Mouse (Mus musculus): Measurements from ENCODE around the gene Rnf43. TPM values are rescaled to one million over a fixed set of nuclear protein-coding genes. Genes with fewer than 3 reads are reported as not detected.

Rnf43 gene
- polyA plus RNA-seq, 2 experiments: 4.7 to 6.5 TPM

DNA sequence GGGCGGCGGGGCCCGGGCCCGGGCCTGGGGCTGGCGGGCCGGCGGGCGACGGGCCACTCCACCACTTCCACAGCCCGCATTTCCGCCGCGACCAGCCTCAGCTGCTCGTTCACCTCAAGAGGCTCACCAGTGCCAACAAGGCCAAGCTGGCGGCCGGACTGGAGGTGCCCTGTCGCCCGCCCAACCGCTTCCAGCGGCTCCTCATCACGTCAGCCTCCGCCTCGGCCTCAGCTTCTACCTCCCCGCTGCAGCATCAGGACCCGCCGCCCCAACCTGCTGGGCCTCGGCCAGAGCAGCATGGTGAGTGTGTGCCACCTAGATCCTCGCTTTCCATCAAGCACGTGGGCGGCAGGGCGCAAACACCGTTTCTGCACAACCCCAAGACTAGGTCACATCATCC, 44.9 kb upstream of the Rnf43 start:
- Histone ChIP-seq H3K9me3 (ENCODE audit: control insufficient read depth, low read length) (no peaks in the 10 kb centered on the region), H3K36me3 (ENCODE audit: control insufficient read depth, insufficient read depth, low read length) (peaks cover 68% of the 10 kb centered on the region), H3K4me3 (replicated peaks; ENCODE audit: low read length) (no peak overlapping the region), H3K27ac (replicated peaks; ENCODE audit: low read depth, low read length) (no peak overlapping the region), H3K27me3 (ENCODE audit: control insufficient read depth, insufficient read depth, low read length) (no peaks in the 10 kb centered on the region), H3K4me2 (replicated peaks; ENCODE audit: low read depth, low read length, severe bottlenecking) (no peak overlapping the region), H3K4me1 (ENCODE audit: control insufficient read depth, insufficient read depth, low read length) (no peaks in the 10 kb centered on the region), H3K9ac (ENCODE audit: low read depth, low read length, severe bottlenecking) (no peak overlapping the region)
- no peak for TF ChIP-seq POLR2A (IDR thresholded peaks at IDR 0.05; ENCODE audit: borderline replicate concordance, extremely low read depth, insufficient read depth, insufficient read length)
- DNase-seq (ENCODE audit: low spot score): no peak
- 93% methylated on average over 25 of the region's 32 CpGs for WGBS
- no peak for ATAC-seq (ENCODE audit: low FRiP score, low read depth)

DNA sequence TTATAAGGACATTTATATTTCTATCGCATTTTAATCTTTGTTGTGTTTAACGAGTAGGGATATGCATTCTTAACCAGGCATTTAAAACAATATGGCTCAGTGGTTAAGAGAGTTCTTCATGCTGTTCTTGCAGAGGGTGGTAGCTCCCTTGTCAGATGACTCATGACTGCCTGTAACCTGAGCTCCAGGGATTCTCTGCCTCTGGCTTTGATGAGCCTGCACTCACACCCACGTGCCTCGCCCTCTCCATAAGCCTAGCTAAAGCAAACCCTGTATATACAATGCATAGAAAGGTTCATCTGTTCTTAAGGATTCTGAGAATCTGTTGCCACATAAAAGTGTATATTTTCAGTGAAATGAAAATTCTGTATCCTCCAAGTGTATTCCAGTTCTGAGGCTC, 39.4 kb upstream of the Rnf43 start:
- no peaks in the 10 kb centered on the region for H3K27me3 ChIP-seq (ENCODE audit: control insufficient read depth, insufficient read depth, low read length)
- TF ChIP-seq POLR2A (IDR thresholded peaks at IDR 0.05; ENCODE audit: borderline replicate concordance, extremely low read depth, insufficient read depth, insufficient read length): no peak
- no peak for ATAC-seq (ENCODE audit: low FRiP score, low read depth)
- 63% methylated on average over 4 of the region's 4 CpGs for WGBS
- H3K4me1 ChIP-seq (ENCODE audit: control insufficient read depth, insufficient read depth, low read length): no peaks in the 10 kb centered on the region
- DNase-seq (ENCODE audit: low spot score): no peak
- no peak overlapping the region for H3K4me2 ChIP-seq (replicated peaks; ENCODE audit: low read depth, low read length, severe bottlenecking)
- no peak overlapping the region for H3K27ac ChIP-seq (replicated peaks; ENCODE audit: low read depth, low read length)
- H3K9ac ChIP-seq (ENCODE audit: low read depth, low read length, severe bottlenecking): no peak overlapping the region
- peaks cover 36% of the 10 kb centered on the region for H3K36me3 ChIP-seq (ENCODE audit: control insufficient read depth, insufficient read depth, low read length)
- no peak overlapping the region for H3K4me3 ChIP-seq (replicated peaks; ENCODE audit: low read length)
- H3K9me3 ChIP-seq (ENCODE audit: control insufficient read depth, low read length): no peaks in the 10 kb centered on the region

DNA sequence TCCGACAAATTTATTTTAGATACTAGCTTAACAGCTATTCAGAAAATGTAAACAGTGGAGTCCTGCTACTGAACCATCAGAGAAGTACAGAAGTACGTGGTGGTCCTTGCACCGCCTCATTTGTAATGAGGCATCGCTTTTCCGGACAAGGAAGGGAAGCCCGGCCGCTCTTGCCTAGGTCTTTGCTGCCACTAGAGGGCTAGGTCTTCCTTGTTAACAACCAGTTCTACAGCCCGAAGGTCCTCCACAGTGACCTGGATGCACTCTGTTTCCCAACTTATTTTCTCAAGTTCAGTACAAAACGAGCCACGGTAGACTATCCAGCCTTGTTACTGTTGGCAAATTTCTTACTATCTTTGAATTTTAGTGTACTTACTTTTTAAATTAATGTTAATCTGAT, 32.7 kb upstream of the Rnf43 start:
- no peak overlapping the region for H3K4me3 ChIP-seq (replicated peaks; ENCODE audit: low read length)
- no peaks in the 10 kb centered on the region for H3K4me1 ChIP-seq (ENCODE audit: control insufficient read depth, insufficient read depth, low read length)
- no peak for TF ChIP-seq POLR2A (IDR thresholded peaks at IDR 0.05; ENCODE audit: borderline replicate concordance, extremely low read depth, insufficient read depth, insufficient read length)
- H3K9ac ChIP-seq (ENCODE audit: low read depth, low read length, severe bottlenecking): no peak overlapping the region
- DNase-seq (ENCODE audit: low spot score) (peak; percentile 55), ATAC-seq (ENCODE audit: low FRiP score, low read depth) (no peak)
- 36% methylated on average over 10 of the region's 10 CpGs for WGBS
- no peak overlapping the region for H3K4me2 ChIP-seq (replicated peaks; ENCODE audit: low read depth, low read length, severe bottlenecking)
- no peaks in the 10 kb centered on the region for H3K9me3 ChIP-seq (ENCODE audit: control insufficient read depth, low read length)
- no peak overlapping the region for H3K27ac ChIP-seq (replicated peaks; ENCODE audit: low read depth, low read length)
- H3K36me3 ChIP-seq (ENCODE audit: control insufficient read depth, insufficient read depth, low read length): 0 out of 2 replicates have a peak, but pooled peaks cover 5% of the 10 kb centered on the region
- H3K27me3 ChIP-seq (ENCODE audit: control insufficient read depth, insufficient read depth, low read length): no peaks in the 10 kb centered on the region

DNA sequence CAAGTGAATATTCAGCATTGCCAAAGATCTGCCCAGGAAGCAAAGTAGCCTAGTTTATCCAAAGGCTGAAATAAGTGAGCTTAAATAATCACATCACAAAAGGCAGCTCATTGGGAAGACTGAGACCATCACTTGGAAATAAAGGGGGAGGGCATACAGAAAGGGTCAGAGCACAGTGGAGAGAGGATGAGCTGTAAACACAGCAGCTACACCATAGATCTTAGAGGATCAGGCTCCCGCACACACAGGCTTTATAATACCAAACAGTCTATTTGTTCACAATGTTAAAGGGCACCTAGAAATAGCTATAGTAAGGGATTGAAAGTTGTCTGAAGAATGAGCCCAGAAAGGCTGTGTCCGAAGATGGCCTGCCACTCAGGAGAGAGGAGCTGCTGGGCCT, 23.7 kb upstream of the Rnf43 start:
- 14% methylated on average over 2 of the region's 2 CpGs for WGBS
- H3K9me3 ChIP-seq (ENCODE audit: control insufficient read depth, low read length): no peaks in the 10 kb centered on the region
- H3K9ac ChIP-seq (ENCODE audit: low read depth, low read length, severe bottlenecking): peak overlapping the region; percentile 81
- H3K4me3 ChIP-seq (replicated peaks; ENCODE audit: low read length): peak overlapping the region; percentile 44
- H3K27ac ChIP-seq (replicated peaks; ENCODE audit: low read depth, low read length): no peak overlapping the region
- H3K36me3 ChIP-seq (ENCODE audit: control insufficient read depth, insufficient read depth, low read length): no peaks in the 10 kb centered on the region; the same call in 1 of the 2 replicates
- peak overlapping the region; percentile 75 for H3K4me2 ChIP-seq (replicated peaks; ENCODE audit: low read depth, low read length, severe bottlenecking)
- DNase-seq (ENCODE audit: low spot score) (no peak), ATAC-seq (ENCODE audit: low FRiP score, low read depth) (0 out of 2 replicates have a peak, but pooled peaks have one; percentile 12)
- 0 out of 2 replicates have a peak, but pooled peaks cover 3% of the 10 kb centered on the region for H3K4me1 ChIP-seq (ENCODE audit: control insufficient read depth, insufficient read depth, low read length)
- no peak for TF ChIP-seq POLR2A (IDR thresholded peaks at IDR 0.05; ENCODE audit: borderline replicate concordance, extremely low read depth, insufficient read depth, insufficient read length)
- H3K27me3 ChIP-seq (ENCODE audit: control insufficient read depth, insufficient read depth, low read length): no peaks in the 10 kb centered on the region

DNA sequence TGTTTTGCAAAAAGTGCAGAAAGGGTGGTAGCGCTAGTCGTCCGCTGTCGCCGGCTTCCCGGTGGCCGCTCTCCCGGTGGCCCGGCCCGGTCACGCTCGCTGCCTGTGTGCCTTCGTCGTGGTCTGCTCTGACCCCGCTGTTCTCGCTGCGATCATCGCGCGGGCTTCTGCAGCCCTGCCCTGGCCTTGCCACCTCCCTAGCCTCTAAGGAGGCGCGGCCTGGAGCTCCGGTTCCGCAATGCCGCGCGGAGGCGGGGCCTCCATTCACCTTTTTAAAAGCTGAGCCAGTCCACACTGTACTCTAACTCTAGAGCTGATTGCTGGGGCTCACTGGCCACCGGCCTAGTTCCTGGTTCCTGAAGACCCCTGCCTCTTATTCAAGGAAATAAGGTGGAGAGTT, 23.3 kb upstream of the Rnf43 start:
- 0 out of 2 replicates have a peak, but pooled peaks have one; percentile 33 for TF ChIP-seq POLR2A (IDR thresholded peaks at IDR 0.05; ENCODE audit: borderline replicate concordance, extremely low read depth, insufficient read depth, insufficient read length)
- 0 out of 2 replicates have a peak, but pooled peaks cover 3% of the 10 kb centered on the region for H3K4me1 ChIP-seq (ENCODE audit: control insufficient read depth, insufficient read depth, low read length)
- H3K36me3 ChIP-seq (ENCODE audit: control insufficient read depth, insufficient read depth, low read length): no peaks in the 10 kb centered on the region; the same call in 1 of the 2 replicates
- H3K4me2 ChIP-seq (replicated peaks; ENCODE audit: low read depth, low read length, severe bottlenecking): peak overlapping the region; percentile 75
- WGBS: 1% methylated on average over 29 of the region's 29 CpGs
- no peak overlapping the region for H3K27ac ChIP-seq (replicated peaks; ENCODE audit: low read depth, low read length)
- ATAC-seq (ENCODE audit: low FRiP score, low read depth): peak; percentile 75
- no peaks in the 10 kb centered on the region for H3K27me3 ChIP-seq (ENCODE audit: control insufficient read depth, insufficient read depth, low read length)
- peak; percentile 38 for DNase-seq (ENCODE audit: low spot score)
- peak overlapping the region; percentile 81 for H3K9ac ChIP-seq (ENCODE audit: low read depth, low read length, severe bottlenecking)
- no peaks in the 10 kb centered on the region for H3K9me3 ChIP-seq (ENCODE audit: control insufficient read depth, low read length)
- peak overlapping the region; percentile 44 for H3K4me3 ChIP-seq (replicated peaks; ENCODE audit: low read length)

DNA sequence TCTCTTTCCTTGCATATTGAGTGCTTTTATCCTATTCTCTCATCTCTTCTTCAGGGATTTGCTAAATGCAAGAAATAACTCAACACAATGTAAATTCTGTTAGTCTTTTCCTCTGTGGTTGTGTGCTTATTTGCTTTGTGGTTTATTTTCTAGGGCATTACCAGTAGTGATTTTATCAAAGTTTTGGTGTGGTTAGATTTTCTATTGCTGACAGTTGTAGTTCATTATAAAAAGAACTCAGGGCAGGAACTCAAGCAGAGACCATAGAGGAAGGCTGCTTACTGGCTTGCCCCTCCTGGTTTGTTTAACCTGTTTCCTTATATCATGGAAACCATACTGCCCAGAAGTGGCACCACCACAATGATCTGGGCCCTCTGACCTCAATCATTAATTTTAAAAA, 19.7 kb upstream of the Rnf43 start:
- Histone ChIP-seq H3K4me2 (replicated peaks; ENCODE audit: low read depth, low read length, severe bottlenecking) (no peak overlapping the region), H3K27ac (replicated peaks; ENCODE audit: low read depth, low read length) (no peak overlapping the region), H3K9ac (ENCODE audit: low read depth, low read length, severe bottlenecking) (no peak overlapping the region), H3K4me1 (ENCODE audit: control insufficient read depth, insufficient read depth, low read length) (0 out of 2 replicates have a peak, but pooled peaks cover 3% of the 10 kb centered on the region), H3K9me3 (ENCODE audit: control insufficient read depth, low read length) (no peaks in the 10 kb centered on the region), H3K36me3 (ENCODE audit: control insufficient read depth, insufficient read depth, low read length) (no peaks in the 10 kb centered on the region), H3K27me3 (ENCODE audit: control insufficient read depth, insufficient read depth, low read length) (no peaks in the 10 kb centered on the region), H3K4me3 (replicated peaks; ENCODE audit: low read length) (no peak overlapping the region)
- TF ChIP-seq POLR2A (IDR thresholded peaks at IDR 0.05; ENCODE audit: borderline replicate concordance, extremely low read depth, insufficient read depth, insufficient read length): no peak
- DNase-seq (ENCODE audit: low spot score) (no peak), ATAC-seq (ENCODE audit: low FRiP score, low read depth) (no peak)

Measured in limb, embryonic 14.5 days (tissue).